Mouse (Mus musculus) hindlimb bud, embryonic 11.5 days (tissue): Measurements from ENCODE around the gene Doc2g.

ENCODE experiments used
- DNase-seq: peaks from one replicate; pipeline ENCODE4 v3.0.0-alpha.2; 2012; ENCODE audit warnings: low read depth, low spot score; ENCODE audit errors: extremely low spot score

Gene Doc2g

GRCm38 (mm10) chr19:3988750-3989149 is 14.4 kb upstream of the Doc2g start:
- DNase-seq: no peak

DNA sequence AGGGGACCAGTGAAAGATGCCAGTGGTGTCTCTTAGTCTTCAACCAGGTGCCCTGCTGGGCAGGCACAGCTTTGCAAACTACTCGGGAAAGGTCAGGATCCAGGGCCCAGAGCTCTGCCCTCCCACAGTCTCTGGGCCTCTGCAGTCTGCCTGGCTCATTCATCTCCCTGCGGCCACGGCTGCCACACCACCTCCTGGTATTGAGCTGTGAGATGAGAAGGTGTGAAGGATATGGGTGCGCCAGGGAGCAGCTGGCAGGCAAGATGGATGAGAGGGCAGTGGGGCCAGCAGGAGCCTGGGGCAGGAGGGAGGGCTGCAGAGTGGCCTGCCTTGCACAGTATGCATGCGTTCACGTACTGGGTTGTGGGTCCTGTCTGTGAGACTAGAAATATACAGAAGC is 12.3 kb upstream of the Doc2g start:
- no peak for DNase-seq

DNA sequence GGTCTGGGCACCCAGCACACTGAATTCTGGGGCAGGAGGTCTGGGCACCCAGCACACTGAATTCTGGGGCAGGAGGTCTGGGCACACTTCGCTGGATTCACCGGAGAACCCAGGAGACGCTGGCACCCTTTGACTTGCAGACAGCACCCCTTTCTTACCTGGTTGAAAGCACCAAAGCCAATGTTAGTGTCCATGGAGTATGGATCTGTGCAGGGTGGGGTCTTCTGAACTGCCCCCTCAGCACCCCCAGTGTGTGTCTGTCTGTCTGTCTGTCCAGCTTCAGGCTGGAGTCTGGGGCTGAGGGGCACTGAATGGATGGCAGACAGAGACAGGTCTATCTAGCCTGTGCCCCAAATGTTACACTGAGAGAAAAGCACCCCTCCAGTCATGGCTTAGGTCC is 11.6 kb upstream of the Doc2g start:
- no peak for DNase-seq

DNA sequence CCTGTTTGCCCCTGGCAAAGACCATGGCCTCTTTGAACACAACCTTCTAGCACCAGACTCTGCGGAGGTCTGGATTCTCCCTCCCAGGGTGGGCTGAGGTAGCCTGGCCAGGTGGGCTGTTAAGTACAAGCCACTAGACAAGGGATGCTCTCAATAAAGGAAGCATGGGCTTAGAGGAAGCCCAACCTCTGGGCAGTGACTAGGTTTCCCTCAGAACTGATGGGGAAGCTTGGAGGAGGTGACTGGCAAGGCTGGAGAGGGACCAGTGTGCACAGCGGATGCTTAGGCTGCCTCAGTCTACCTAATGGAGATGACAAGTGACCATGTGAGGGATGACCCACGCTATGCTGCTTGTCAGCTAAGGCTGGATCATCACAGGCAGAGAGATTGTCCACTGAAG is 11.1 kb upstream of the Doc2g start:
- DNase-seq: no peak

DNA sequence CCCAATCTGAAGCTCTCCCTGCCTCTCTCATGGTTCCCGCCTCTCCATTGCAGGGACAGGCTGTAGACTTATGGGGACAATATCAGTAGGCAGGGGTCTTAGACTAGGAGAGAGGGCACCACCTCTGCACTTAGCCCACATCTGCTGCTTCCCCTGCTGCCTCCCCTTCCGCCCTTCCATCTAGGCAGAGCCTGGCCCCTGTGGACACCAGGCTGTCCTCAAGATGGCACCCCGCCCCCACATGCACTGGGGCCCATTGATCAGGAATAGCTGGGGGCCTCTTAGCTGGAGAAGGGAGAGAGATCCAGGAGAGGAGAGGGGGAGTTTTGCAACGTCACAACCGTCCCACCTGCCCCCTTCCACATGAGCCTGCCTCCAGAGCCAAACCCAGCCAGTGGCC is 10.7 kb upstream of the Doc2g start, which contains the start of gene Tbx10:
Gene Tbx10 (plus strand): TSS at position 337 of the 400 bp plus-strand sequence.
- no peak for DNase-seq

- DNase-seq: no peak
Observed at GRCm38 (mm10) chr19:3994932-3995331, 8.2 kb upstream of the Doc2g start.

- no peak for DNase-seq
Observed at GRCm38 (mm10) chr19:3995505-3995904, 7.6 kb upstream of the Doc2g start.

GRCm38 (mm10) chr19:3996106-3996505 is 7.0 kb upstream of the Doc2g start:
- no peak for DNase-seq

GRCm38 (mm10) chr19:3996747-3997146 is 6.4 kb upstream of the Doc2g start:
- DNase-seq: no peak

DNA sequence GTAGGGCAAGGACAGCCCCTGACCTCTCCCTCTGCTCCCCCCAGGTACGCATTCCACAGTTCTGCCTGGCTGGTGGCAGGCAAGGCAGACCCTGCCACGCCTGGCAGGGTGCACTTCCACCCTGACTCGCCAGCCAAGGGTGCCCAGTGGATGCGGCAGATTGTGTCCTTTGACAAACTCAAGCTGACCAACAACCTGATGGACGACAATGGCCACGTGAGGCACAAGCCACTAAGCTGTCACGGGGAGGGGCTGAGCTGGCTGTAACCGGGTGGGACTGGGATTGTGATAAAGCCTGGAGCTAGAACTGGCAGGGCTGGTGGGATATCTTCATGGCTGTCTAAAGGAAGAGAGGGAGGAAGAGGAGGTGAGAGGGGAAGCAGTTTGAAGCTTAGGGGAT is 5.9 kb upstream of the Doc2g start:
- no peak for DNase-seq

DNA sequence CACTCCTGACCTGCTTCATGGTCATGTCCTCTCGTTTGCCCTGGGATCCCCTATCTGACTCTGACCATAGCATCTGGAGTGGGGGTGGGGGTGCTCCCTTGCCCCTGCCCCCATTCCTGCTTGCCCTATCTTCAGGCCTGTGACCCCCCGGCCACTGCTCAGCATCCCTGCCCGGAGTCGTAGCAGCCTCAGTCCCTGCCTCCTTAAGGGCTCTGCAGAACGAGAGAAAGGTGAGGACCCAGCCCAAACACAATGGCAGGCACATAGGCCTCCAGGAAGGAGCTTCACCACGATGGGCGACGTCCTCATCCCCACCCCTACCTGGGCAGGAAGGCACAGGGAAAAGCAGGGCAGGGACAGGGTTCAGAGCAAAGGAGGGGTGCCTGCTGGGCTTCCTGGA is 4.8 kb upstream of the Doc2g start:
- no peak for DNase-seq

DNA sequence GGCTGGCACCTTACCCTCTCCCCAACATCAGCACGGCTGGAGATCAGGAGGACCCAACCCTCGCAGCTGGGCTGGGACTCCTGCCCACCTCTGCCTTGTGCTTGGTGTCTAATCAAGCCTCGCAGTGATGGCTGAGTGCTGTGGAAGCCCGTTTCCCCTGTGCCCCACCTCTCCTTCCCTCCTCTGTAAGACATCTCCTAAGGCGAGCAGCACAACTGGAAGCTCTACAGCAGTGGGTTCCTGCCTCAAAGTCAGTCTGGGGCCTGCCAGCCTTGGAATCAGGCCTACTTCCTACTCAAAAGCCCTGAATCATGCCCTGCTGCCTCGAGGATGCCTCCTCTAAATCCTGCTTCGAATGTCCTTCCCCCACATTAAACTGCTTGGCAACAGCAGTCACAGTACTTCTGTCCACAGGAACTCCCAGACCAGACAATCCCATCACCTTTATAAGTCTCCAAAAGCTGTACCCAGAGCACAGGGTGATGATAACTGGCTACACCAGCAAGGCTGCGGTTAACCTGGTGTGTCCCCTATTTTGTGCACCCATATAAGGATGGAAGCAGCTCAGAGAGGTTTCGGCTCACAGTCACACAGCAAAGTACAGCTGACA is 3.9 kb upstream of the Doc2g start:
- DNase-seq: no peak

DNA sequence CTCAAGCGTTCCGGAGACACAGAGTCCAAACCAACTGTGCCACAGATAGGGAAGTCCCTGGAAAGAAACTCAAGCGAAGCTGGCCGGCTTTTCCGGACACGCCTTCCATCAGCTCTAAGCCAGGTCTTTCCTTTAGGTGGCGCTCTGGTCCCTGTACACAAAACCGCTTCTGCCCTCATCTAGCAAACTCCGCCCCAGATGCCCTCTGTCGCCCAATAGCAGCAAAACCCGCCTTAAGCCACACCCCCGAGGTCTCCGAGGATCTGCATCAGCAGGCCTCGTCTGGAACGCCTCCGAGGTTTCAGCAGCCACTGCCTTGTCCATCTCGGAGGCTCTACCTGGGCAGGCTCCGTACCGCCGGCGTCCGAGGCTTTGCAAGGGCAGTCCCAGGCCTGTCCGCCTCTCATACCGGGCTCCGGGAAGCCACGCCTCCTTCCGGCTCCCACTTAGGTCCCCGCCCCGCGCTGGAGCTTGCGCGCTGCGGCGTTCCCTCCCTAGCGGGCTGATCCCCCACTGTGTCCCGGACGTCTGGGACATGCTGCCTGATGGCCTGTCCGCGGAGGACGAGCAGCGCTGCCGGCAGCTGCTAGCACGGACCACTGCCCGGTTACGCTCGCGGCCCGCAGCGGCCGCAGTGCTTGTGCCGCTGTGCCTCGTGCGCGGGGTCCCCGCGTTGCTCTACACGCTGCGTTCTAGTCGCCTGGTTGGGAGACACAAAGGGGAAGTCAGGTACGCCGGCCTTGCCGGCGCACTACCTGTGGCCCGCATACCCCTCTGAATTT is 2.8 kb upstream of the Doc2g start, which contains the start of the genes Nudt8 and Gm49405:
Gene Nudt8 (plus strand): TSS at position 462 of the 782 bp plus-strand sequence.
Gene Gm49405 (plus strand): TSS at position 508 of the 782 bp plus-strand sequence.
- DNase-seq: peak; percentile 97

GRCm38 (mm10) chr19:4000949-4001525 is 2.1 kb upstream of the Doc2g start:
- DNase-seq: no peak

DNA sequence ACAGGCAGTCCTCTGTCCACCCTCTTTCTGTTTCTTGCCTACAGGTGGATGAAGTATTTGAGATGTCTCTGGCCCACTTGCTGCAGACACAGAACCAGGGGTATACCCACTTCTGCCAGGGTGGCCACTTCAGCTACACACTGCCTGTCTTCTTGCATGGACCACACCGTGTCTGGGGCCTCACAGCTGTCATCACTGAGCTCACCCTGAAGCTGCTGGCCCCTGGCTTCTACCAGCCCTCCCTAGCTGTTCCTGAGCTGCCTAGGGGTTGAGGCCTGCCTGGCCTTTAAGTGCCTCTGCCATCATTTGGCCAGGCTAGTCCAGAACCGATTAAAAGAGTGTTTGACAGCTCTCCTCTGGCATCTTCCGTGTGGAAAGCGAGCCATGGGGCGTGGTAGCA is 1.4 kb upstream of the Doc2g start:
- DNase-seq: no peak

- no peak for DNase-seq
Observed at GRCm38 (mm10) chr19:4003641-4004040, 528 bp downstream of the Doc2g start.

DNA sequence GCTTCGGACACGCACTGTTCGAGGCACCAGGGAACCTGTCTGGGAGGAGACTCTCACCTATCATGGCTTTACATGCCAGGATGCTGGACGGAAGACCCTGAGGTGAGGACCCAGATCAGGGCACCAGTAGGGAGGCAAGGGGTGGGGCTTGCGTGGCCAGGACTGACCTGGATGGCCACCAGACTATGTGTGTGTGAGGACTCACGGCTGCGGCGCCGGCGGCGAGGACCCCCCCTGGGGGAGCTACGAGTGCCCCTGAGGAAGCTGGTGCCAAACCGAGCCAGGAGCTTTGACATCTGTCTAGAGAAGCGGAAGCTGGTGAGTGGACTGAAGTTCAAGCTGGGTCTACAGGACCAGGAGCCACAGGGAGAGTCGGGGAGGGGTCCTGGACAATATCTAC is 1.2 kb downstream of the Doc2g start:
- DNase-seq: no peak

DNA sequence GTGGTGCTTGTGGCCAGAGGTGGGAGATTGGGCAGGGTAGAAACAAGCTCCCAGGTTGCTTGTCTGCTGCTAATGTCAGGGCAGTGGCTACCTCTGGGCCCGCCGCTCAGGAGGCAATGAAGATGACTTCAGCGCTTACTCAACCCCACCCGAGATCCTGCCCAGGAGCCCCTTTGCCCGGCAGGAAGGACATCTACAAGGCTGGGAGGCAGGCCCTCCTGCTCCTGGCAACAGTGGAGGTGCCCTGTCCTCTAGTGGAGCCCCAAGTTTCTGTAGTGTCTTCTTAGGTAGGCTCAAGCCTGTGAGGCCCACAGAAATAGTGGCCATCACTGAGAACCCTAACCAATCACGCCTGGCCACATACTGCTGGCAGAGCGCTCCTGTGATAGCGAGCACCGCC is 2.0 kb downstream of the Doc2g start:
- DNase-seq: no peak

- DNase-seq: no peak
Observed at GRCm38 (mm10) chr19:4005971-4006370, 2.9 kb downstream of the Doc2g start.

GRCm38 (mm10) chr19:4011086-4011485 is 8.0 kb downstream of the Doc2g start:
- DNase-seq: no peak

DNA sequence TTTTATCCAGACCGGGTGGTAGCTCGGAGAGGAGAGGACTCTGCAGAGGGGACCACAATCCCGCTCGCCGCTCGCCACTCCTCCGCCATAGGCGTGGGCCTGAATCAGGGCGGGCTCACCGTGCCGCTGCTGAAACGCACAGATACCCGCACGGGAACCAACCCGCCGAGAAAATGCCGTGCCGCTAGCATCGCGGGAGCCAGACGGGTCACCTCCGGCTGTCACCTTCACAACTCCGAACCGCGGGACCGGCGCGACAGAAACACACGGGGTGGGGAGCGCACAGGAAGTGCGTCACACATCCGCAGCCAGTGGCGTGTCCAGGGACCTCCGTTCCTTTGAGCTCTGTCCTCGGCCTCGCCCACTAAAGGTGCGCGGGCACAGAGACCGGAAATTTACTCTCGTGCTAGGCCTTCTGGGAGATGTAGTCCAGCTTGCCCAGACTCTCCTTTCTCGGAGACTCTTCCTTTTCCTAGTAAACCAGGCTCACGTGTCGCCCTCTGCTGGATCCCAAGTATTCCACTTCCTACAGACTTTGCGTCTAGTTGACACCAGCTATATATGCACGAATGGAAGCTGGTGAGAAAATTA is 9.4 kb downstream of the Doc2g start, which contains the start of gene Ndufv1:
Gene Ndufv1 (minus strand): TSS at position 375 of the 591 bp plus-strand sequence.
- DNase-seq: peak; percentile 97

DNA sequence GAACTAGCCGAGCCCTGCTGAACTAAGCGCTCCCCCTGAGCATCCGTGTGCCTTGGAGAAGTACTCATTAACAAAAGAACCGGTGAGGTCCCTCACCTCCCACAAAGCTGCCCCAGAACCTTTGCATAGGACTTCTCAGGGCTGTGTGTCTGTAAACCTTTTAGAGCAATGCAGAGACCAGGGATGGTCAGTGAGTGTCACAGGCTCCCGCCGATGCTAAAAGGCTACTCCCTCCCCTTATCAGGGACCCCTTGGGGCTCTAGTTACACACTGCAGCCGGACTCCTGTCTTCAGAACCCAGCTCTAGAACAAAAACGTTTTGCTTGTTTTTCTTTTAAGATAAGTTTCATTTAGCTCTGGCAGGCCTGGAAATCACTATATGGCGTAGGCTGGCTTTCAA is 10.0 kb downstream of the Doc2g start:
- no peak for DNase-seq
